Mouse (Mus musculus) thymus, adult 2 months (tissue): ENCODE data around the gene Pfkfb1.

ENCODE experiments used
- CTCF ChIP-seq: fragments of 200-500 bp; IDR thresholded peaks from 2 replicates; pipeline ENCODE4 v1.5.1; 2012; ENCODE audit warnings: mild to moderate bottlenecking, control low read depth, low read length, moderate library complexity, borderline replicate concordance; ENCODE audit not compliant: control insufficient read depth, poor library complexity, insufficient read depth; ENCODE audit errors: extremely low read depth
- POLR2A ChIP-seq: fragments of 200-500 bp; IDR thresholded peaks from 2 replicates; pipeline ENCODE4 v1.6.1; 2012; ENCODE audit warnings: mild to moderate bottlenecking, low read length, control low read depth, moderate library complexity; ENCODE audit not compliant: control insufficient read depth, poor library complexity, insufficient read depth; ENCODE audit errors: extremely low read depth

GRCm38 (mm10) chrX:150585116-150585515, 2.9 kb upstream of the Pfkfb1 start:
- TF ChIP-seq CTCF (no peak), POLR2A (no peak)
